Mouse (Mus musculus) forebrain, embryonic 12.5 days (tissue): Measurements from ENCODE around the gene Stx17. TPM values are rescaled to one million over a fixed set of nuclear protein-coding genes. Genes with fewer than 3 reads are reported as not detected.

ENCODE experiments used
- ATAC-seq: fragments of 200-750 bp; cut with Nextera tagmentation; 2 replicates; pipeline ENCODE4 v1.8.0; 2017; ENCODE audit warnings: moderate TSS enrichment; ENCODE audit not compliant: low FRiP score
- H3K27ac ChIP-seq: fragments of 300-500 bp; sonication (generic); 2 replicates; pipeline ENCODE4 v1.5.1; 2016; ENCODE audit warnings: mild to moderate bottlenecking
- H3K27me3 ChIP-seq: fragments of 300-500 bp; sonication (generic); 2 replicates; pipeline ENCODE4 v1.6.1; 2016; ENCODE audit warnings: mild to moderate bottlenecking
- H3K36me3 ChIP-seq: fragments of 300-500 bp; sonication (generic); replicated peaks from 2 replicates; pipeline ENCODE4 v1.6.1; 2016; ENCODE audit warnings: mild to moderate bottlenecking
- H3K4me1 ChIP-seq: fragments of 300-500 bp; sonication (generic); 2 replicates; pipeline ENCODE4 v1.6.1; 2016
- H3K4me2 ChIP-seq: fragments of 300-500 bp; sonication (generic); 2 replicates; pipeline ENCODE4 v1.6.1; 2016; ENCODE audit warnings: mild to moderate bottlenecking, moderate library complexity
- H3K4me3 ChIP-seq: fragments of 300-500 bp; sonication (generic); replicated peaks from 2 replicates; pipeline ENCODE4 v1.5.1; 2016; ENCODE audit warnings: mild to moderate bottlenecking
- H3K9ac ChIP-seq: fragments of 300-500 bp; sonication (generic); 2 replicates; pipeline ENCODE4 v1.6.1; 2016; ENCODE audit warnings: mild to moderate bottlenecking
- H3K9me3 ChIP-seq: fragments of 300-500 bp; sonication (generic); 2 replicates; pipeline ENCODE4 v1.6.1; 2016
- WGBS: fragments of 180-500 bp; shearing (Covaris S2); methylation state at CpG from one replicate; pipeline ENCODE4 v1.1.7; 2016; 5-methylcytosine and 5-hydroxymethylcytosine counted together
- polyA plus RNA-seq: library from polyadenylated mRNA; unstranded; fragments of >200 nt; fragmentation: Nextera tagmentation; extraction: Ambion mirVana; gene quantifications from 2 replicates; pipeline ENCODE4 v1.2.1, GENCODE M21; 2016

Gene Stx17
- 26.2 and 27.8 TPM in 2 replicates for polyA plus RNA-seq

- no peaks in the 10 kb centered on the region for H3K9me3 ChIP-seq
- H3K27me3 ChIP-seq: no peaks in the 10 kb centered on the region
- H3K27ac ChIP-seq: no peak within 1 kb of the TSS
- peak within 1 kb of the TSS; percentile 85 for H3K4me2 ChIP-seq
- peak; percentile 99 for ATAC-seq
- peak within 1 kb of the TSS; percentile 70 for H3K4me3 ChIP-seq
- H3K4me1 ChIP-seq: peaks cover 10% of the 10 kb centered on the region; the same call in 1 of the 2 replicates
- WGBS: under 1% methylated on average over 58 of the region's 58 CpGs
- H3K9ac ChIP-seq: peak within 1 kb of the TSS; percentile 84
- no peaks in the 10 kb centered on the region for H3K36me3 ChIP-seq
Measured at GRCm38 (mm10) chr4:48124773-48125469, at the start of gene Stx17. Gene Stx17 (plus strand): TSS chr4:48124915.

GRCm38 (mm10) chr4:48076693-48077471 is 47.8 kb upstream of the Stx17 start:
- no peak for ATAC-seq
- WGBS: 86% methylated on average over 13 of the region's 13 CpGs
- H3K4me2 ChIP-seq: no peak overlapping the region
- 0 out of 2 replicates have a peak, but pooled peaks cover 2% of the 10 kb centered on the region for H3K27me3 ChIP-seq
- H3K36me3 ChIP-seq: no peaks in the 10 kb centered on the region
- no peaks in the 10 kb centered on the region for H3K9me3 ChIP-seq
- no peak overlapping the region for H3K9ac ChIP-seq
- peaks cover 23% of the 10 kb centered on the region for H3K4me1 ChIP-seq
- no peak overlapping the region for H3K4me3 ChIP-seq
- no peak overlapping the region for H3K27ac ChIP-seq

GRCm38 (mm10) chr4:48078213-48078612 is 46.5 kb upstream of the Stx17 start:
- H3K4me2 ChIP-seq: no peak overlapping the region
- no peak overlapping the region for H3K27ac ChIP-seq
- ATAC-seq: no peak
- H3K4me1 ChIP-seq: peaks cover 23% of the 10 kb centered on the region
- H3K9ac ChIP-seq: no peak overlapping the region
- 0 out of 2 replicates have a peak, but pooled peaks cover 2% of the 10 kb centered on the region for H3K27me3 ChIP-seq
- H3K4me3 ChIP-seq: no peak overlapping the region
- no peaks in the 10 kb centered on the region for H3K36me3 ChIP-seq
- WGBS: 21% methylated on average over 4 of the region's 4 CpGs
- no peaks in the 10 kb centered on the region for H3K9me3 ChIP-seq

- no peak overlapping the region for H3K4me3 ChIP-seq
- ATAC-seq: 0 out of 2 replicates have a peak, but pooled peaks have one; percentile 11
- H3K9ac ChIP-seq: no peak overlapping the region
- H3K27ac ChIP-seq: no peak overlapping the region
- 39% methylated on average over 8 of the region's 8 CpGs for WGBS
- H3K4me1 ChIP-seq: peaks cover 23% of the 10 kb centered on the region
- H3K9me3 ChIP-seq: no peaks in the 10 kb centered on the region
- no peak overlapping the region for H3K4me2 ChIP-seq
- H3K27me3 ChIP-seq: 0 out of 2 replicates have a peak, but pooled peaks cover 2% of the 10 kb centered on the region
- no peaks in the 10 kb centered on the region for H3K36me3 ChIP-seq
Measured at GRCm38 (mm10) chr4:48079285-48080039, 45.3 kb upstream of the Stx17 start.

- Histone ChIP-seq H3K4me1 (peaks cover 15% of the 10 kb centered on the region), H3K36me3 (no peaks in the 10 kb centered on the region), H3K27me3 (0 out of 2 replicates have a peak, but pooled peaks cover 1% of the 10 kb centered on the region), H3K9me3 (no peaks in the 10 kb centered on the region), H3K27ac (no peak overlapping the region), H3K4me3 (no peak overlapping the region), H3K9ac (no peak overlapping the region), H3K4me2 (no peak overlapping the region)
- no peak for ATAC-seq
- WGBS: 94% methylated on average over 4 of the region's 4 CpGs
Measured at GRCm38 (mm10) chr4:48083452-48083851, 41.3 kb upstream of the Stx17 start.

GRCm38 (mm10) chr4:48086609-48087008 is 38.1 kb upstream of the Stx17 start:
- no peaks in the 10 kb centered on the region for H3K36me3 ChIP-seq
- no peak overlapping the region for H3K4me2 ChIP-seq
- 65% methylated on average over 6 of the region's 6 CpGs for WGBS
- H3K4me3 ChIP-seq: no peak overlapping the region
- no peaks in the 10 kb centered on the region for H3K27me3 ChIP-seq
- H3K9me3 ChIP-seq: no peaks in the 10 kb centered on the region
- H3K9ac ChIP-seq: no peak overlapping the region
- H3K27ac ChIP-seq: no peak overlapping the region
- no peaks in the 10 kb centered on the region for H3K4me1 ChIP-seq
- ATAC-seq: no peak

- 88% methylated on average over 6 of the region's 6 CpGs for WGBS
- Histone ChIP-seq H3K9me3 (no peaks in the 10 kb centered on the region), H3K36me3 (no peaks in the 10 kb centered on the region), H3K27ac (no peak overlapping the region), H3K9ac (no peak overlapping the region), H3K27me3 (no peaks in the 10 kb centered on the region), H3K4me1 (no peaks in the 10 kb centered on the region), H3K4me3 (no peak overlapping the region), H3K4me2 (no peak overlapping the region)
- ATAC-seq: no peak
Measured at GRCm38 (mm10) chr4:48087497-48087896, 37.2 kb upstream of the Stx17 start.

GRCm38 (mm10) chr4:48093221-48093620 is 31.5 kb upstream of the Stx17 start:
- Histone ChIP-seq H3K9ac (no peak overlapping the region), H3K4me1 (0 out of 2 replicates have a peak, but pooled peaks cover 4% of the 10 kb centered on the region), H3K4me2 (no peak overlapping the region), H3K9me3 (no peaks in the 10 kb centered on the region), H3K27me3 (no peaks in the 10 kb centered on the region), H3K4me3 (no peak overlapping the region), H3K27ac (no peak overlapping the region), H3K36me3 (no peaks in the 10 kb centered on the region)
- ATAC-seq: no peak
- WGBS: 84% methylated on average over 3 of the region's 3 CpGs

- Histone ChIP-seq H3K4me1 (no peaks in the 10 kb centered on the region), H3K36me3 (no peaks in the 10 kb centered on the region), H3K9ac (no peak overlapping the region), H3K9me3 (no peaks in the 10 kb centered on the region), H3K27me3 (no peaks in the 10 kb centered on the region), H3K4me3 (no peak overlapping the region), H3K4me2 (no peak overlapping the region), H3K27ac (no peak overlapping the region)
- WGBS: 92% methylated on average over 8 of the region's 8 CpGs
- ATAC-seq: no peak
Measured at GRCm38 (mm10) chr4:48100217-48100616, 24.5 kb upstream of the Stx17 start.

- Histone ChIP-seq H3K9ac (no peak overlapping the region), H3K36me3 (no peaks in the 10 kb centered on the region), H3K4me2 (no peak overlapping the region), H3K27ac (no peak overlapping the region), H3K9me3 (no peaks in the 10 kb centered on the region), H3K4me1 (no peaks in the 10 kb centered on the region), H3K27me3 (no peaks in the 10 kb centered on the region), H3K4me3 (no peak overlapping the region)
- ATAC-seq: no peak
- WGBS: 74% methylated on average over 2 of the region's 2 CpGs
Measured at GRCm38 (mm10) chr4:48101981-48102380, 22.7 kb upstream of the Stx17 start.

- WGBS: 65% methylated on average over 5 of the region's 5 CpGs
- ATAC-seq: no peak
Measured at GRCm38 (mm10) chr4:48105387-48105786, 19.3 kb upstream of the Stx17 start.

GRCm38 (mm10) chr4:48107086-48107485 is 17.6 kb upstream of the Stx17 start:
- Histone ChIP-seq H3K4me2 (no peak overlapping the region), H3K9ac (no peak overlapping the region), H3K27ac (no peak overlapping the region), H3K4me1 (no peaks in the 10 kb centered on the region), H3K4me3 (no peak overlapping the region), H3K9me3 (no peaks in the 10 kb centered on the region), H3K27me3 (no peaks in the 10 kb centered on the region), H3K36me3 (no peaks in the 10 kb centered on the region)
- ATAC-seq: no peak
- 90% methylated on average over 6 of the region's 6 CpGs for WGBS

More at GRCm38 (mm10) chr4:48105387-48105786, 19.3 kb upstream of the Stx17 start:
- Histone ChIP-seq H3K27ac (no peak overlapping the region), H3K9me3 (no peaks in the 10 kb centered on the region), H3K4me3 (no peak overlapping the region), H3K27me3 (no peaks in the 10 kb centered on the region), H3K36me3 (no peaks in the 10 kb centered on the region), H3K4me2 (no peak overlapping the region), H3K9ac (no peak overlapping the region), H3K4me1 (no peaks in the 10 kb centered on the region)
